Mouse (Mus musculus) mature B cell (primary cell): ENCODE data around the gene Slco1a4.
"Not testable (repeated sequence)": the region's sequence is repeated elsewhere in the genome, so short reads cannot be mapped to it uniquely, and the experiment has no call there.

Experiments
- in situ Hi-C: fragments of 300-500 bp; cut with MboI; formaldehyde crosslinking; loops from 2 replicates; pipeline ENCODE4 v1.14.3; 2019

Slco1a4 gene

DNA sequence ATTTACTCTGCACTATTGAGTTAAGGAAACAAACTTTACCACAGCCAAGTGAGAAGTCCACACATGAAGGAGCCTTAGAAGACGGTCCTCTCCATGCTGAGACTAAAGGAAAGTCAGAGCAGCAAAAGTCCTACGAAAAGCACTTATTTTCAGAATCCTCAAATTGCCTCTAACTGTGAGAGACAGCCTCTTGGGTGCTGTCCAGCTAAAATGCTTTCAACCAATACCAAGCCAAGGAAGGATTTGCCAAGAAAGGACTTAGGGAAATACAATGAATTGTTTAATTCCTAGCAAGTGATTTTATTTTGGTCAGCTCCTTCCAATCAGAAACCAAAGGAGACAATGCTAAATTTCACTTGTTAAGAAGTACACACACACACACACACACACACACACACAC, at the start of gene Slco1a4:
Gene Slco1a4 (minus strand): TSS at position 115 of the 400 bp plus-strand sequence.
- in situ Hi-C loops = no loop called here

DNA sequence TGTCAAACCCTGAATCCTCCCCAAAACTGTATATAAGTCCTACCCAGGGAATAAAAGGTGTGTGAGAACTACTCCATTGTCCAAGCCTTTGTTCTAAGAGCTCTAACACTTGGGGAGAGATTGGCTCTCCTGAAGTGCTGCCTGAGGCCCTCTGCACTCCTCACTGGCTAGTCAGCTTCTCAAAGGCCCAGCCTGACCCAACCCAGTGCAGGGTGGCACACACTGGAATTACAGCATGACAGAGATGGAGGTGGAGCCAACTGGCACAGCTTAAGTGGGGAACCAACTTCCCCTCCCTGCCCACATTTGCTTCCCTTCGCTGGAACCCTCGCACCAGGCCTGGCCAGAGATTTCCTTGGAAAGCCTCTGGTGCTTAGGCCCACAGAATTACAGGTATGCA, 42.2 kb upstream of the Slco1a4 start:
- in situ Hi-C loops = no loop called here

GRCm38 (mm10) chr6:141889723-141890122, 33.7 kb upstream of the Slco1a4 start:
- in situ Hi-C loops = no loop called here

DNA sequence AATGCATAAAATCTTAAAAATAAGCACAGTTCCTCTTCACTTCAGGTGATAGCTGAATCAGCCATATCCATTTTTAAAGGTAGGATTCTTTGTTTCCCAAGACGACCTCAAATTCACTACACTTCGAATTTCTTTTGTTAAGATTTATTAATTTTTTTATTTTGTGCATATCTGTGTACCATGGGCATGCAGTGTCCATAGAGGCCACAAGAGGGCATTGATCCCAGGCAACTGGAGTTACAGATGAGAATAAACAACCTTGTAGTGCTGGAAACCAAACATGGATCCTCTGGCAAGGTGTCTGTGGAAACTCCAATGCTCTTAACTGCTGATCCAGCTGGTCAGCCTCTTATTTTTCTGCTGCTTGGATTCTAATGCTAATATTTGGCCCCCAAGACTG, 32.2 kb upstream of the Slco1a4 start:
- in situ Hi-C loops = no loop called here

GRCm38 (mm10) chr6:141882581-141882980, 26.6 kb upstream of the Slco1a4 start:
- in situ Hi-C loops = no loop called here

GRCm38 (mm10) chr6:141875742-141876141, 19.7 kb upstream of the Slco1a4 start:
- in situ Hi-C loops = not testable (repeated sequence)

- in situ Hi-C loops = no loop called here
Measured at GRCm38 (mm10) chr6:141871711-141872110, 15.7 kb upstream of the Slco1a4 start.

DNA sequence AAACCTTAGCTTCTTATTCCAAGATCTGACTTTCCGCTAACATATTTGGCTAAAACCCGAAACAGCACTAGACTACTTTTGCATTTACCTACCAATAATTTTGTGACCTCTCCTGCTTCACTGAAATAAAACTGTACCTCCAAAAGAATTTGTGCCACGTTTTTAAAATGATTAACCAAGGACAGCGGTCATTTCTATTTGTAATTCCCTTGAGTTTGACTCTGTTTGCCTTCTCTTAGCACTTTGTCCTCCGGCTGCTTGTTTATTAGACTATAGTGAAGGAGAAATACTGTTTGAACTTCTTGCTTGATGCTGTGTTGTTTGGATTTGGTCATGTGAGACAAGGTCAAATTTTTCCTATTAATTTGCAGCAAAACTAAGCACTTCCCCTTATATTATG, 12.7 kb upstream of the Slco1a4 start:
- in situ Hi-C loops = no loop called here

- in situ Hi-C loops = no loop called here
Measured at GRCm38 (mm10) chr6:141866026-141866425, 10.0 kb upstream of the Slco1a4 start.

DNA sequence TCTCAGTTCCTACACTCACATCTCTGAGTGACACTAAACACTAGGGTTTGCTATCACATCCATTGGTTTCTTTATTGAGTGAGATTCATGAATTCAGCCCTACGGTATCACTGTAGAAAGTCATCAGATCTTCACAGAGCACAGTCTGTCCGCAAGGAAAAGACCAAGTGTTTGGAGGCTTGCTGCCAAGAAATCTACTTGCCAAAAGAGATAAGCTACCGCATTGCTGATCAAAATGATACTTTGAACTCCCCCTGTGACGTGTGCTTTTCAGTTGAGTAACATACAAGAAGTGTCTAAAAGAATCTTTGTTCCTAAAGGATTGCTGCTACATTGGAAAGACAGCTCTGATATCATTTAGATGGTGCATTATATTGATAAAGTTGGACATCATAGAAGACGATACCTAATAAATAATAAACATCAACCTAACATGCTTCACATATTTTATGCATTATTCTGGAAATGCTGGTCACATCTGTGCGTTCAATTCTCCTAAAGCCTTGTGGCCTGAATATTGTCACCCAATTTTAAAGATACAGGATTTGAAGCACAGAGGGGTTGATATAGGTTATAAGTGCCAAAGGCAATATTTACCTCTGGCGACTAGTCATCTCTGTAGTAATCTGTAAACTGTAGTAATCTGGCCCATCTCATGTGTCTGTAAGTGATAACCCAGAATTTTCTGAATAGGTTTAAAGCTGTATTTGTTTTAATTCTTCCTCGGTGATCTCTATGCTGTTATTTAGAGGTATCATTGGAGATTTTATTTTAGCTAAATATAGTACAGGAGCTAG, 1.9 kb upstream of the Slco1a4 start:
- in situ Hi-C loops = no loop called here

DNA sequence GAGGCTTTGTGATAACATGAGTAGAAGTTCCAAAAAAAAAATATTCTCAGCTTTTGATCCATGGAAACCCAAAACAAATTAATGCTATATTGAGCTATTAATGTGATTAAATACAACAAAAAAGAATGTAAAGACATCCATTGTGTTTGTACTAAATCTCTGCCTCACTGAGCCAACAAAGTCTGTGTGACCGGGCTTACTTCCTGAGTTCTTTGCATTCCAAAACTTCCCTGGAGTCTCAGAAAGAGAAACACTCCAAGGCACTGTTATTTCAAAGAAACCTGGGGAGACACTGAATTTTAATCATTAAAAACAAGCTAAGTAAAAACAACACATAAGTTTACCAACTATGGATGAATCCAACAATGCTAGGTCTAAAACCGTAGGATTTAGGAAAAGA, 2.4 kb downstream of the Slco1a4 start:
- in situ Hi-C loops = no loop called here

DNA sequence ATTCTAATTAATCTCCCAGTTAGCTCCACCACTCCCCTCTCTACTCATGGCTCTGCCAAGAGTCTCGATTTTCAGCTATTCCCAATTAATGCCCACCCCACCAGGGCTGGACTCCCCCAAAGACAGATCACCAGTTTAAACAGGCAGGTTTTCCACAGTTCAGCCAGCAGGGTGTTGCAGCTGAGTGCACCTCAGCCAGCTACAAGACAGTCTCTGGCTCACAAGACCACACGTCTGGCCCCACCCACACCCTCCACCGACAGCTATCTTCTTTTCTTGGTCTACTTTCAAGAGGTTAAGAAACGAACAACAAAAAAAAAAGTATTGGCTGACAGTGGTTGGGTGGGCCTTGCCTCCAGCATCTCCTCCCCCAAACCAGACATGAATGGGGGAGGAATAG, 6.9 kb downstream of the Slco1a4 start:
- in situ Hi-C loops = no loop called here

- in situ Hi-C loops = no loop called here
Measured at GRCm38 (mm10) chr6:141797837-141798236, 58.2 kb downstream of the Slco1a4 start.

GRCm38 (mm10) chr6:141774476-141774875, 81.5 kb downstream of the Slco1a4 start:
- in situ Hi-C loops = no loop called here

- in situ Hi-C loops = no loop called here
Measured at GRCm38 (mm10) chr6:141773710-141774109, 82.3 kb downstream of the Slco1a4 start, which contains the start of gene Gm5724. Gene Gm5724 (minus strand): TSS chr6:141773810.
